Mouse (Mus musculus) gastrocnemius, adult 8-10 months (tissue): ENCODE measurements around the gene Mettl7a1. TPM values are rescaled to one million over a fixed set of nuclear protein-coding genes. Genes with fewer than 3 reads are reported as not detected.
"Not testable (repeated sequence)": the region's sequence is repeated elsewhere in the genome, so short reads cannot be mapped to it uniquely, and the experiment has no call there.

ENCODE experiments used
- DNase-seq, 2 experiments: peaks; one replicate each; pipeline ENCODE4 v3.0.0; 2022; ENCODE audit warnings: low spot score in 2 of 2
- total RNA-seq, 4 experiments: library from RNA; stranded (reverse); gene quantifications; 2 replicates each; pipeline ENCODE4 v1.2.4; 2022

Mettl7a1 gene
- total RNA-seq: 10 to 100 TPM; 37.7 to 45.7 (median 44.6) TPM

DNA sequence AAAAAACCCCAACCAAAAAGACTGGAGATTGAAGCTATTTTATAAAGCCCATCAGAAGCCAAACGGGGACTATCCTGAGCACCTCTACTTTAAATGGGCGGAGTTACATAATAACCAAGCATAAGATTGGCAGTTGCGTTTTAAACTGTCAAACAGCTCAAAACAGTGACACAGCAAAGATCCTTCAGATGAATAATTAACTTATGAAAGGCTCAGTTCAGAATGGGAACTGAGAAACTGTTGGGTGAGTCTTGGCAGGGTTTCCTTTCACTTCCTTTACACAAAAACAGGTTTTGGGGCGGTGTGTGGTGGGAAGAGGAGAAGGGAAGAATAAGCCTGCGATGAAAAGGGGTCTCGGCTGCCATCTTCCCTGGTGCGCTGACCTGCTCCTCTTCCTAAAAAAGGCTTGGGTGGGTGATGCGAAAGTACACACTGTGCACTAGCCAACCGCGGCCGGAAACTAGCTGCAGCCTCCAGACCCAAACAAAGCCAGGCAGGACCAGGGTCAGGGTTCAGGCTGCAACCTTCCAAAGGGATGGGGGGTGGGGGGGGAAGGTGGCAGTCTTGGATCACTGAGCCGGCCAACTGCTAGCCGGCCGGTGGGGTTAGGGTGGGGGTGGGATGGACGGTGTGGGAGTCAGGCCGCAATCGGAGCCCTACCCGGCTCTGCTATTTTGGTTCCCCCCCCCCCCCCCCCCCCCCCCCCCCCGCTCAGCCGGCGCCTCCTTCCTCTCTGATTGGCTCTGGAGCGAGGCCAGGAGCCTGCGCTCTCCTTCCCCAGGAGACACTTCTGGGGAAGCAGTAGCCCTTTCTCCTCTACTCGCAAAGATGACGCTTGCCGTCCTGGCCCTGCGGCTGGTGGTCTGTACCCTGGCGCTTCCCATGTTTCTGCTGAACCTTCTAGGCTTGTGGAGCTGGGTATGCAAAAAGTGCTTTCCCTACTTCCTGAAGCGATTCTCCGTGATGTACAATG, at the start of gene Mettl7a1:
Gene Mettl7a1, plus strand, starts transcription at position 122 of the 973 bp plus-strand sequence.
- peak; percentile 71 to 84 for DNase-seq

DNA sequence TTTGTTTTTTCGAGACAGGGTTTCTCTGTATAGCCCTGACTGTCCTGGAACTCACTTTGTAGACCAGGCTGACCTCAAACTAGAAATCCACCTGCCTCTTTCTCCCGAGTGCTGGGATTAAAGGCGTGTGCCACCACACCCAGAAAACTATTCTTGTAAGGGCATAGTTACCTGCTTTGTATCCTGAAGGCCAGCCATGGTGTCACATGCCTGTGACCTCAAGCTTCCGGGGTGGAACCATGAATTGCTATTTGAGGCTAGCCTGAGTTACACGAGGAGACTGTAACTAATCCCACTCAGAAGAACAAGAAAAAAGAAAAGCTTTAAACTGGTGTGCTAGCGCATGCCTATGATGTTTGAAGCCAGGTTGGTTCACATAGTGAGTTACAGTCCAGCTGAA, 47.6 kb upstream of the Mettl7a1 start:
- DNase-seq: no peak

DNA sequence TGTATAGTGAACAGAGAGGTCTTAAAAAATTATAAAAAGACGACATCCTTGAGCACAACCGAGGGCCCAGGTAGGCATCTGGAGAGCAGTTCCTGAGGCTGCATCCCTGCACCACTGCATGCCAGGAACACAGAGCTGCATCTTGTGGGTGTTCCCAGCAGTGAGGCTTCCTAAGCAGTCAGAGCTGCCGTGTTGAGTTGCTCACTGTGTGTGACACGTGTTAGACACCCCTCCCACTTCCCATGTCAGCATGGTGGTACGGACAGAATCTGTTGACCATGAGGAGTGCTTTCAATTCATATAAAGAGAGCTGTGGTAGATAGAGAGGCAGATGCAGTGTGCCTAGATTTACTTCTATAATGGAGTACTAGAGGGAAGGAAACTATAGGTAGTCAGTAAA, 46.6 kb upstream of the Mettl7a1 start:
- no peak for DNase-seq

DNA sequence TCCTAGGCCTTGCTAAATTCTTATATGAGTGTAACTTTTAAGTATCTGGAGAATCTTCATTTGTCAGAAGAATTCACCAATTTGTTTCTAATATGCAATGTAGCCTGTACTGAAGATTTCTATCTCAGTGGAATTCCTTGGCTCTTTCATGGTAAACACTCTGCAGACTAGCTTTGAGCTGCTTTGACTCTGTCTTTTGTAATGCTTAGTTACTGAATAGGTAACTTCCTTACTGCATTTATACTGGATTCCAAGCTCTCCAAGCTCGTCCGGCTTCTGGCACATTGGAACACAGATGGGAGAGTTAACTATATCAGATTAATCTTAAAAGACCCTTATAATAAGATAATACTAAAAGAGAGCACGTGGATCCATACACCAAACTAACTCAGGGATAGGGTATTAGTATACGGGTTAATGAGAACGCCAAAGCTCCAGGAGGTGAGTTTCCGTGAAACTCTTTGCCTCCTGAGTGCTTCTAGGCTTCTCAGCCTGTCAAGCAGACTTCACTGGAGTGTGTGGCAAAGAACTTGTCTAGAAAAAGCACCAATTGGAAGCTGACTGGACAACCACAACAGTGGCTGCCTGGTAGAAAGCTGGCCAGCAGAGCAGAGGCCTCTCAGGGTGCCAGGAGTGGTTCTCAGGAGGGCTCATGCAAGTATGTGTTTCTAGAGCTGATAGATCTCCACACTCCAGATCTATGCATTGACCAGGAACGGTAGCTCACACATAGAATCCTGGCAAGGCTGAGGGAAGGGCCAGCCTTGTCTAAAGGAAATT, 45.1 kb upstream of the Mettl7a1 start:
- no peak for DNase-seq

DNA sequence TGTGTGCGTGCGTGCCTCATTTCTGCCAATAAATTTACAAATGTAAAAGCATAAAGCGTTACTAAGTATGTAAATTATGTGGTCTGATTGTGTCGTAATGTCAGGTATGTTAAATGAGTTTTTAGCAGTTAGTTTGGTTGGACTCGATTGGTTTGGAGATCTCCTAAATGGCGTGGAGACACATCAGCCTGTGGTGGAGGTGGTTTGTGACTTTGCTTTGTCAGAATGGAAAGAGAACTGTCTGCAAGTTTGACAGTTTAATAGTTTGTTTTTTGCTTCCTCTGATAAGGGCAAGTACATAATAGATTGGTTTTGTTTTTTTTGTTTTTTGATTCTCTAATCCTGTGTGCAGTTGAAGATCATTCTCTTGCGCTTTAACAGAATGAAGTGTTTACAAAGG, 43.6 kb upstream of the Mettl7a1 start:
- not testable (repeated sequence) for DNase-seq

DNA sequence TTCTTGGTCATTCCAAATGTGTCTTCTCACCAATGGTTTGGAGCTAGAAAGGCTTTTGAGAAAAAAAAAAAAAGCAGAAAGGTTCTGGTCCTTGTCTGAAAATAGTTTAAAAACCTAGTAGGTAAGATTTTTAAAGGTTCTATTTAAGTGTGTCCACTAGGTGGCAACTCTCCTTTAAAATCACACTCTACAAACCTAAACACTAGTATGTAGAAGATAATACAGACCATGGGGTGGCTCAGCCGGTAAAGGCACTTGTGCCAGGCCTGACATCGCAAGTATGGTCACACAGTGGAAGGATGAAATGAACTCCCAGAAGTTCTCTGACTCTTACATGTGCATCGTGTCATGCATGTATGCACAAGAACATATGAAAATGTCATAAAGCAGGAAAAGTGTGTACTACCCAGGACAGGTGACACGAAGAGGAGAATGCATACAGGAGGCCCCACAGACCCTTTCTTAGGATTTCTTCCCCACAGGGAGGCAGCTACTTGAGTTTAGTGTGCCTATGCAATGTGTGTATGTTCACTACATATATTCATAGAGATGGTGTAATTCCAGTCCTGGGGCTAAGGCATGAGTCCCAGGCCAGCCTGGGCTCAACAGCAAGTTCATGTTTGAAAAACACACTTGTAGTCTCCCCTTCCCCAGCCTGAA, 40.6 kb upstream of the Mettl7a1 start:
- DNase-seq: no peak

DNA sequence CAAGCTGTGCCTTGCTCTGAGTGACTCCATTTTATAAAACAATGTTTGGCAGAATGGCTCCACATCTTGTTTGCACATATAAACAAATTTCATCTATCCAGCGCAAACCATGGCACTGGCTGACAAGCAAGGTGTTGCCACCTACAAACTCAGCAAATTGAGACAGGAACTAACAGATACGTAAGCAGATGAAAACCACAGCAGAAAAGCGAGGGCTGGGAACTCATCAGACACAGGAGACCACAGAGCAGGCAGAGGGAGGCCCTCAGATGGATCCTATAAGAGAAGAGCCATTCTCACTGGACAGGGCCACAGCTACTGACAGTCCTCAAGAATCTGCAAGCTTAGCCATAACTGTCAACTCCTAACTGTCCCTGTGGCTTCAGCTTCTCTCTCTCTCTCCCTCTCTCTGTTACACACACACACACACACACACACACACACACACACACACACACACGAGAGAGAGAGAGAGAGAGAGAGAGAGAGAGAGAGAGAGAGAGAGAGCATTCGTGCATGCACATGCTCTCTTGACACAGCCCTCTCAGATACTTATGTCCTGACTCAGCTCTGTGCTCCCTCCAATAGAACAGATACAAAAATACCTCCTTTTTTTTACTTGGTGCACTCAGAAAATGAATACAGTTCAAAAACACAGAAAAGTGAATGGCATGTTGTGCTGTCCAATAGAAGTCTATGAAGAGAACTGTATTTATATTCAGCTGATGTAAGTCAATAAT, 38.2 kb upstream of the Mettl7a1 start:
- no peak for DNase-seq

DNA sequence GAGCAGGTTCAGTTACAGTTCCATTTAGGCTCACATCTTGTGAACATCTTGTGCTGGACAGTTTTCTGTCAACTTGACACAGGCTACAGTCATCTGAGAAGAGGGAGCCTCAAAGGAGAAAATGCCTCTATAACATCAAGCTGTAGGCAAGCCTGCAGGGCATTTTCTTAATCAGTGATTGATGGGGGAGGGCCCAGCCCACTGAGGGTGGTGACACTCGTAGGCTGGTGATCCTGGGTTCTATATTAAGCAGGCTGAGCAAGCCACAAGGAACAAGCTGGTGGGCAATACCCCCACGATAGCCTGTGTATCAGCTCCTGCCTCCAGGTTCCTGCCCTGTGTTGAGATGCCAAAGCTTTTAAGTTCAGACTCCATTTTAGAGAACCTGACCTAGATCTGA, 35.0 kb upstream of the Mettl7a1 start:
- no peak for DNase-seq

DNA sequence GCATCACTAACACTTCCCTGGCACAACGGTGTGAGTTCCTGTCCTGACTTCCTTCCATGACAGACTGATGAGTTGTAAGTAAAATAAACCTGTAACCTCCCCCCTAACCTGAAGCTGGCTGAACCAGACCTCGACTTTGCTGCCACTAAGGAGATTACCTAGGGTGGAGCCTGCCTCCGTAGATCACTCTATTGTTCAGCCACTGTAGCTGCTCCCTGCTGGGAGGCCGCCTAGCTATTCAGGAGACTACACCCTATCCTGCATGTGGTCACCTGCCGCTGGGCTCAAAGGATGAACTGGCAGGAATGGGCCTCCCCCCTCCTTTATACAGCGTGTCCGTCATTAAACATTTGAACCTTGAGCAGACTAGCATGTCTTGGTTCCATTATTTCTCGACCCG, 34.2 kb upstream of the Mettl7a1 start:
- DNase-seq: no peak

DNA sequence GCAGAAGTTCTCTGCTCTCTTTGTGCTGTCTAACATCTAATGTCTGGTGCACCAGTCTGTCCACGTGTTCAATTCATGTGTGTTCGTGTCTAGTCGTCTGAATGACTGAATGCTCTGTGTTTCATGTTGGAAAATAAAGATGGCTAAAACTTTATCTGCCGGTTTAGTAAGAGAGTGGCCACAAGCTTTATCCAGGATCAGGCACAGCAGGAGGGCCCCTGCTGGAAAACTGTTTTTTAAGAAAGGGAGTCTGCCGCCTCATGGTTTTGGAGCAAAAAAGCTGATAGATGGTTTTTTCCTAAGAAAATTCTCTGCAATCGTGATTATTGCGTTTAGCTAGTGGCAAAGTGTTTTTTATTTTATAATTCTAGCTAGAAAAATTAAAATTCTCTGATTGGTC, 33.3 kb upstream of the Mettl7a1 start:
- DNase-seq: not testable (repeated sequence)

DNA sequence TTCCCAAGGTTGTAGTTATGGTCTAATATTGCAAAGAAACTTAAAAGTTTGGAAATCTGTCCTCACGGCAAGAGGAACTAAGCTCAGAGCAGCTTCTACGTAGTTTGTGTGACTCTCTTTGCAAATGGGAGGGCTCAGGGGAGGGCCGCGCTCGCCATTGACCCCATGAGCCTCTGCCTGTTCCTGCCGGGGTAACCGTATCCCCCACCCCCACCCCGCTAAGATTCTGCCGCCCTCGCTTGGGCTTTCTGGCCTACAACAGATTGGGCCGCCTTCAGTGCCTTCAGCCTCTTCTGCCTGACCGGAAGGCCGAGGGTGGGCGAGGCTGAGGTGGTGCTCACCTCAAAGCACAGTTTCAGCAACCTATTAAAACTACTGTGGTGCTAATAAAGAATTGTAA, 32.5 kb upstream of the Mettl7a1 start:
- DNase-seq: no peak

DNA sequence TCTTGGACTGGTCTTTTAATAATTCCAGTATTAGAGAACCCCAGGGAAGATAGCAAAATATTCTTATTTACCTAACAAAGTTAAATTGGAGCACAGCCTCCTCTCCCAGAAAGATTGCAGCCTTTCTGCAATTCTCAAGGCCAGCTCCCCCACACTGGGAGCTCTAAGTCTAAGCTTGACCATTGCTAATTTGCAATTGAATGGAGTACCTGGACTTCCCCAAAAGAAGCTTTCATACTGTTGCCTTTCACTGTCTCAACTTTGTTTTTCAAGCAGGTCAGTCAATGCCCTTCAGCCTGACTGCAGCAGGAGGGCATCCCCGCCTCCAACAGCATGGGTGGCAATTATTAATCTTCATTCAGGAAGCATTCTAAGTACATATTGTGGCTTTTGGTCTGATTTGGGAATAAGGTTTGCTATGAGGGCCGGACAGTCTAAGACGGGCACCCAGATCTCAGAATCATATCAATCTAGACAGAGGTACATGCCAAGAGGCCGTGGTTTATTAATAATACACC, 30.1 kb upstream of the Mettl7a1 start:
- DNase-seq: not testable (repeated sequence)

DNA sequence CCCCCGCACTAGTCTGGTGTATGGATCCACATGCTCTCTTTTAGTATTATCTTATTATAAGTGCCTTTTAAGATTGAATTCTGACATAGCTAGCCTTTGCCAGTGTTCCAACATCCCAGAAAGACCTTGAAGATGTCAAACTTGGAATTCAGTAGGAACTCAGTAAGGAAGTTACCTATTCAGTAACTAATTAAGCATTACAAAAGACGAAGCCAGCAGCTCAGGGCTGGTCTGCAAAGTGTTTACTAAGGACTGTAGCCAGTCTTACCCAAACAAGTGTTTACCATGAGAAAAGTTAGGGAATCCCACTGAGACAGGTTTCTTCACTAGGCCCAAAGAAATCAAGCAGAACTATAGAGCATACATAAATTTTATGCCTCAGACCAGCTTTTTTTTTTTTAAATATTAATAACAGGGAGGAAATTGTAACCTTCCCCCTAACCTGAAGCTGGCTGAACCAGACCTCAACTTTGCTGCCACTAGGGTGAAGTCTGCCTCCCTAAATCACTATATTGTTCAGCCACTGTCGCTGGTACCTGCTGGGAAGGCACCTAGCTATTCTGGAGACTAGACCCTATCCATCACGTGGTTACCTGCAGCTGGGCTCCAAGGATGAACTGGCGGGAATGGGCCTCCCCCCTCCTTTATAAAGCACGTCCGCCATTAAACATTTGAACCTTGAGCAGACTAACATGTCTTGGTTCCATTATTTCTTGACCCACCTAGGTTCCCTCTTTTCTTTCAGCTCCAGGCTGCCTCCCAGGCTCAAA, 29.0 kb upstream of the Mettl7a1 start:
- no peak for DNase-seq

DNA sequence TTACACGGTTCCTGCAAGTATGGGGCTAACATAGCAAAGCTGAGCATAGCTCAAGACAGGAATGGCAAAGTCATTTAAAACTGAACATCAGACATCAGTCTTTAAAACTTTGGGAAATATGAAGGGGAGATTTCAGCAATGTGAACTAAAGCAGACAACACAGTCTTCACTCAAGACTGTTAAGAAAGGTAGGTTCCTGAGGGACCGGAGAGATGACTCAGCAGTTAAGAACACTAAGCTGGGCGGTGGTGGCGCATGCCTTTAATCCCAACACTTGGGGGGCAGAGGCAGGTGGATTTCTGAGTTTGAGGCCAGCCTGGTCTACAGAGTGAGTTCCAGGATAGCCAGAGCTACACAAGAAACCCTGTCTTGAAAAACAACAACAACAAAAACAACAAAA, 27.5 kb upstream of the Mettl7a1 start:
- DNase-seq: no peak

DNA sequence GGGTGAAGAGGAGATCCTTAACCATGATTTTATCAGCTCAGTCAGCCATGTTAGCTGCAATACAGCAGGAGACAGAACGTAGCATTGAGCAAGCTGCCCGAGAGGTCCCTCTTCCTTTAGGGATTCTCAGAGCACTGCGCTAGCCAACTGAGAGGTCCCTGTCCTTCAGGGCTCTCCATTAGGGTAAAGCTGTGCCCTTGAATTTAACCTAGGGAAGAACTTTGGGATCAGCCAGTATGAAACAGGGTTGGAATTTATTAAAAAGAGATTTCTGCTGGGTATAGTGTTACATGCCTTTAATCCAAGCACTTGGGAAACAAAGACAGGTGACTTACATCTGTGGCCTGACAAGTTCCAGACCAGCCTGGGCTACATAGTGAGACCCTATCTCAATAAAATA, 26.4 kb upstream of the Mettl7a1 start:
- no peak for DNase-seq

DNA sequence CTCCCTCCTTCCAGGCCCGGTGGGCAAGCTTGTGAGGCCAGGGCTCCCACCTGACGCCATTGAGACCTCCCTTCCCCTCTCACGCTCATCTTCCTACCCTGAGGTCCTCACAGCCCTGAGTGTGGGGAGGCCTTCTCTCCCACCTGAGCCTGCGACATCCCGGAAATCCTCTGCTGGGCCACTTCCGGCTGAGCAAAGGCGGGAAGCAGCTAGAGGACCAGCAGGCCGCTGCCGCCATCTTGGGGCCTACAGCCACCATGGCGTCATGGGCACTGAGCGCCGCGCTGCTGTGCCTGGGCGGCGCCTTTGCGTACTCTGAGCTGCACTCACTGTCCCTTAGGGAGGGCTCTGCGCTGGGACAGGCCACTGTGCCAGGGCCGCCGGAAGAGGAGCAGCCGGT, 23.3 kb upstream of the Mettl7a1 start, which contains the start of gene Tmprss12:
Gene Tmprss12, plus strand, starts transcription at position 212 of the 400 bp plus-strand sequence.
- no peak for DNase-seq

DNA sequence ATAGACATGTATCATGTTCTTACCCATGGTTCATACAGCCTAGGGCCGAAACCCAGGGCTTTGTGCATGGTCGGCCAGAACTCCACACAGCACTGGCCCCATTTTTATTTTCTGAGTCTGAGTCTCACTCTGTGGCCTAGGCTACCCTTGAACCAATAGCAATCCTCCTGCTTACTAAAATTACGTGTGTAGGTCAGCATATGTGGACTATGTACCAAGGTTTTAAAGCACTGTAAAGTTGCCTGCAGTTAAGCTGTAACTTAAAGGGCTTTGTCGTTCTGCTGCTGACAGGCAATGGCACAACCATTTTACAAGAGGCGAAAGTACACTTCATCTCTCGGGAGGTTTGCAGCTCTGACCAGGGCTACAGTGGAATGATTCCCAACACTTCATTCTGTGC, 15.0 kb upstream of the Mettl7a1 start:
- DNase-seq: no peak

DNA sequence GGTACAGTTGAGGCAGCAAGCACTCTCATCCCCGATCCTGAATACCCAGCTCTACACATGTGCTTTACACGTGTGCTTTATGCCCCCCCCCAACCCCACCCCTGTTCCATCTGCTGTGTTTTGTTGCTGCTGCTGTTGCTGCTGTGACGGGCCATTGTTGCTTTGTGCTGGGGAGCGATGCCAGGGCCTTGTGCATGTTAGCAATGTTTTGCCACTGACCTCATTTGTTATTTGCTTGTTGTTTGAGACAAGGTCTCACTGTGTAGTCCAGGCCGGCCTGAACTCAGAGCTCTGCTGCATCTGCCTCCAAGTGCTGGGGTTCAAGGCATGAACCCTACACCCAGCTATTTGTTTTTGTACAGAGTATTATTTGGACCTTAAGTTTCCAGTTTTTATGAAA, 13.1 kb upstream of the Mettl7a1 start:
- no peak for DNase-seq

DNA sequence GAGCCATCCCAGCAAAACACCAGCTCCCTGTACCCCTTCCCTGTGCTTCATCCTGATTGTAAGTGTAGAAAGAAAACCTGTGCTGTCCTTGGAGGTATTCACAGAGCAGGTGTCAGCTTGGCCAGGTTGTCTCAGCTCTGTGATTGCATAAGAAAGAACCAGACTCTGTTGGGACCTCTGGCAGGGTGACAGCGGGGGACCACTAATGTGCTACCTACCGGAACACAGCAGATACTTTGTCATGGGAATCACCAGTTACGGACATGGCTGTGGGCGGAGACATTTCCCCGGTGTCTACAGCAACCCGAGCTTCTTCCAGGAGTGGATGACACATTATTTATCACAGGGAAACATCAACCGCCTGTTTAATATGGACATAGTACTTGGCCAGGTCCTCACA, 11.6 kb upstream of the Mettl7a1 start:
- DNase-seq: no peak

DNA sequence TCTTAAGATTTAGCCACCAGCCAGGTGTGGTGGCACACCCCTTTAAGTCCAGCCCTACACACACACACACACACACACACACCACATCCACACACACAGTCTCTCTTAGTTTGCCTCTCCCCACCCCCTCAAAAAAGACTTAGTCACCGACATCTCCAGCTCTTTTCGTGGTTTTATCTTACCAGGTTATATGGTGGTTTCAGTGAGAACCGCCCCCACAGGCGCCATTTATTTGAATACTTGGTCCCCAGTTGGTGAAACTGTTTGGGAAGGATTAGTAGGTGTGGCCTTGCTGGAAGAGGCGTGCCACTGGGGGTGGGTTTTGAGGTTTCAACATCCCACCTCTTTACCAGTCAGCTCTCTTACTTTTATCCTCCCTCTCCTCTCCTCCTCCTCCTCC, 6.1 kb upstream of the Mettl7a1 start:
- no peak for DNase-seq
